Mouse (Mus musculus) megakaryocyte, embryonic 14.5 days (primary cell): Measurements from ENCODE around the gene Lcn10. TPM values are rescaled to one million over a fixed set of nuclear protein-coding genes. Genes with fewer than 3 reads are reported as not detected.
"Not testable (repeated sequence)": the region's sequence is repeated elsewhere in the genome, so short reads cannot be mapped to it uniquely, and the experiment has no call there.

ENCODE experiments used
- H3K27me3 ChIP-seq: replicated peaks from 2 replicates; pipeline ENCODE3; 2012; ENCODE audit warnings: inconsistent platforms
- H3K36me3 ChIP-seq: replicated peaks from 2 replicates; pipeline ENCODE3; 2012; ENCODE audit warnings: low read length, inconsistent platforms, mixed read lengths
- H3K4me1 ChIP-seq: 2 replicates; pipeline ENCODE4 v1.6.1; 2012; ENCODE audit warnings: inconsistent platforms
- H3K4me3 ChIP-seq: replicated peaks from 2 replicates; pipeline ENCODE3; 2012; ENCODE audit warnings: moderate library complexity, mild to moderate bottlenecking, inconsistent platforms
- H3K9me3 ChIP-seq: 2 replicates; pipeline ENCODE4 v1.6.1; 2012; ENCODE audit warnings: inconsistent platforms
- FLI1 ChIP-seq: IDR thresholded peaks from 2 replicates; pipeline ENCODE4 v1.6.1; 2012; ENCODE audit warnings: low read length, inconsistent platforms, mixed read lengths
- GATA1 ChIP-seq: IDR thresholded peaks from 3 replicates; pipeline ENCODE4 v1.6.1; 2012; ENCODE audit warnings: mixed read lengths, low read length, inconsistent platforms, borderline replicate concordance
- polyA plus RNA-seq: library from polyadenylated mRNA; stranded (reverse); fragments of >175 nt; gene quantifications from 2 replicates; pipeline ENCODE4 v1.2.3, GENCODE M21; 2012; ENCODE audit warnings: low replicate concordance; ENCODE audit not compliant: insufficient read depth

The Lcn10 gene
- polyA plus RNA-seq, 1 experiment: not detected

- Histone ChIP-seq H3K27me3 (peaks cover 71% of the 10 kb centered on the region), H3K36me3 (no peaks in the 10 kb centered on the region)
Observed at GRCm38 (mm10) chr2:25703706-25704105, 21.2 kb downstream of the Lcn10 start.

GRCm38 (mm10) chr2:25706643-25707481, 24.3 kb downstream of the Lcn10 start, which contains the start of gene Bmyc:
Gene Bmyc (plus strand): TSS chr2:25706739.
- no peak for TF ChIP-seq GATA1
- no peak for TF ChIP-seq FLI1
- Histone ChIP-seq H3K4me3 (peak within 1 kb of the TSS; percentile 94), H3K9me3 (no peaks in the 10 kb centered on the region), H3K4me1 (peaks cover 33% of the 10 kb centered on the region), H3K27me3 (peaks cover 57% of the 10 kb centered on the region), H3K36me3 (no peaks in the 10 kb centered on the region)

More at GRCm38 (mm10) chr2:25703706-25704105, 21.2 kb downstream of the Lcn10 start:
- Histone ChIP-seq H3K4me1 (peaks cover 41% of the 10 kb centered on the region), H3K4me3 (no peak overlapping the region), H3K9me3 (no peaks in the 10 kb centered on the region)
- no peak for TF ChIP-seq GATA1
- TF ChIP-seq FLI1: no peak

- no peaks in the 10 kb centered on the region for H3K36me3 ChIP-seq
- TF ChIP-seq GATA1: no peak
- TF ChIP-seq FLI1: no peak
- peaks cover 23% of the 10 kb centered on the region for H3K4me1 ChIP-seq
- no peak overlapping the region for H3K4me3 ChIP-seq
- no peaks in the 10 kb centered on the region for H3K9me3 ChIP-seq
- H3K27me3 ChIP-seq: peaks cover 46% of the 10 kb centered on the region
Observed at GRCm38 (mm10) chr2:25708121-25708520, 25.6 kb downstream of the Lcn10 start.

DNA sequence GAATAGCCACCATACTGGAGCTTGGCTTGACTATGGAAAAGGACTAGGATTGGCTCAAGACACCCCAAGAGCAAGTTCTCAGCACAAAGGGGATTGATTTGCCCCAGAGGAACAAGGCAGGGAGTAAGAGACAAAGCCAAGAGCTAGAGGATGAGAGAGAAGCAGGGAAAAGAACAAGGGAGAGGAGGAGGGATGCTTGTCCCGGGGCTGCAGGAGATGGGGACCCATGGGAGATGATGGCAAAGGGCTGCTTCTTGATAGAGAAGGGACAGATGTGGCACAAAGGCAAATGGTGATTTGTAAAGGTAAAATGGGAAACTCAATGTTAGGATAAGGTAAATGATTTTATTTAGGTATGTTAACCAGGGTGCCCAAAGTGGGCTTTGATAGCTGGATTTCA, 26.5 kb downstream of the Lcn10 start:
- not testable (repeated sequence) for H3K4me3 ChIP-seq, H3K36me3 ChIP-seq, H3K9me3 ChIP-seq
- Histone ChIP-seq H3K4me1 (peaks cover 17% of the 10 kb centered on the region), H3K27me3 (peaks cover 37% of the 10 kb centered on the region)

DNA sequence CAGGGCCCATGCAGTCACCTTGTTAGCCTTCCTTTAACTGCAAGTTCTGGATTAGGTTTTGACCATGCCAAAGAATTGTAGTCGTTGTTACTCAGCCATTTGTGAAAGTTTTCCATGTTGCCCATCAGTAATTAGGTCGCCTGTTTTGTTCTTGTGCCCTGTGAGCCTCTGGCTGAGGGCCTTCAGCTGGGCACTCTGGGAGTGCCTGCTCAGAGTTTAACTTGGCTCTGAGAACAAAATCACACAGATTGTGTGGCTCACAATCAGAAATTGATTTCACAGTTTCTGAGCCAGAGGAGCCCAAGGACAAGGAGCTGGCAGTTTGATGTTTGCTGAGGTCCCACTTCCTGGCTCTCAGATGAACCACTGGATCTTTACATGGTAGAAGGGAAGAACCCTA, 27.3 kb downstream of the Lcn10 start:
- H3K36me3 ChIP-seq, H3K4me3 ChIP-seq, H3K9me3 ChIP-seq: not testable (repeated sequence)
- Histone ChIP-seq H3K27me3 (peaks cover 36% of the 10 kb centered on the region), H3K4me1 (peaks cover 17% of the 10 kb centered on the region)

GRCm38 (mm10) chr2:25711641-25712040, 29.1 kb downstream of the Lcn10 start:
- H3K36me3 ChIP-seq, H3K9me3 ChIP-seq, H3K4me3 ChIP-seq: not testable (repeated sequence)
- Histone ChIP-seq H3K4me1 (peaks cover 13% of the 10 kb centered on the region), H3K27me3 (peaks cover 29% of the 10 kb centered on the region)

GRCm38 (mm10) chr2:25717222-25717621, 34.7 kb downstream of the Lcn10 start:
- Histone ChIP-seq H3K9me3 (peaks cover 4% of the 10 kb centered on the region; the same call in 1 of the 2 replicates), H3K36me3 (no peaks in the 10 kb centered on the region), H3K4me1 (no peaks in the 10 kb centered on the region), H3K4me3 (no peak overlapping the region), H3K27me3 (peaks cover 16% of the 10 kb centered on the region)
- TF ChIP-seq FLI1 (no peak), GATA1 (no peak)

GRCm38 (mm10) chr2:25733199-25733930, 50.8 kb downstream of the Lcn10 start:
- H3K36me3 ChIP-seq: no peaks in the 10 kb centered on the region
- no peak overlapping the region for H3K4me3 ChIP-seq
- TF ChIP-seq GATA1 (no peak), FLI1 (no peak)
- peaks cover 13% of the 10 kb centered on the region for H3K9me3 ChIP-seq
- no peaks in the 10 kb centered on the region for H3K4me1 ChIP-seq
- peaks cover 26% of the 10 kb centered on the region for H3K27me3 ChIP-seq

Other genes starting within 250 kb of the Lcn10 start
- gene Clic3, start 225.9 kb upstream of the Lcn10 start, polyA plus RNA-seq: not detected in 2 replicates
- gene Paxx, start 221.6 kb upstream of the Lcn10 start, polyA plus RNA-seq: 51.1 and 52.3 TPM in 2 replicates
- gene Ptgds, start 212.7 kb upstream of the Lcn10 start, polyA plus RNA-seq: not detected in 2 replicates
- not detected in 2 replicates for gene Lcn12, start 188.8 kb upstream of the Lcn10 start, polyA plus RNA-seq
- gene Fbxw5, start 182.0 kb upstream of the Lcn10 start, polyA plus RNA-seq: 46.2 and 91.1 TPM in 2 replicates
- gene C8g, start 181.0 kb upstream of the Lcn10 start, polyA plus RNA-seq: 0.43 TPM in 1 of 2 replicates, not detected in the other
- gene Traf2, start 135.8 kb upstream of the Lcn10 start, polyA plus RNA-seq: 0.78 and 7.0 TPM in 2 replicates
- 316 and 1,404 TPM in 2 replicates for gene Edf1, start 124.9 kb upstream of the Lcn10 start, polyA plus RNA-seq
- gene Mamdc4, start 107.9 kb upstream of the Lcn10 start, polyA plus RNA-seq: 0.75 TPM in 1 of 2 replicates, not detected in the other
- 4.7 TPM in 1 of 2 replicates, not detected in the other for gene Phpt1, start 107.5 kb upstream of the Lcn10 start, polyA plus RNA-seq
- gene Ajm1, start 101.0 kb upstream of the Lcn10 start, polyA plus RNA-seq: 0.44 and 0.85 TPM in 2 replicates
- gene Rabl6, start 74.2 kb upstream of the Lcn10 start, polyA plus RNA-seq: 36.6 and 58.2 TPM in 2 replicates
- 0.15 TPM in 1 of 2 replicates, not detected in the other for gene Ccdc183, start 65.0 kb upstream of the Lcn10 start, polyA plus RNA-seq
- 0.94 TPM in 1 of 2 replicates, not detected in the other for gene Tmem141, start 60.7 kb upstream of the Lcn10 start, polyA plus RNA-seq
- gene Fcna, start 54.7 kb upstream of the Lcn10 start, polyA plus RNA-seq: 0.49 TPM in 1 of 2 replicates, not detected in the other
- not detected in 2 replicates for gene Lcn8, start 29.6 kb upstream of the Lcn10 start, polyA plus RNA-seq
- gene Lcn5, start 24.8 kb upstream of the Lcn10 start, polyA plus RNA-seq: not detected in 2 replicates
- not detected in 2 replicates for gene Lcn6, start 5.9 kb upstream of the Lcn10 start, polyA plus RNA-seq
- gene Obp2a, start 17.3 kb downstream of the Lcn10 start, polyA plus RNA-seq: not detected in 2 replicates
- 55.7 and 68.2 TPM in 2 replicates for gene Bmyc, start 24.0 kb downstream of the Lcn10 start, polyA plus RNA-seq
- not detected in 2 replicates for gene Obp2b, start 54.3 kb downstream of the Lcn10 start, polyA plus RNA-seq
- not detected in 2 replicates for gene Lcn3, start 82.8 kb downstream of the Lcn10 start, polyA plus RNA-seq
- gene Lcn11, start 94.3 kb downstream of the Lcn10 start, polyA plus RNA-seq: not detected in 2 replicates
- not detected in 2 replicates for gene Gm13539, start 99.5 kb downstream of the Lcn10 start, polyA plus RNA-seq
- not detected in 2 replicates for gene Glt6d1, start 133.1 kb downstream of the Lcn10 start, polyA plus RNA-seq
- gene Lcn9, start 140.4 kb downstream of the Lcn10 start, polyA plus RNA-seq: not detected in 2 replicates
- gene Sohlh1, start 164.5 kb downstream of the Lcn10 start, polyA plus RNA-seq: not detected in 2 replicates
- gene Kcnt1, start 181.0 kb downstream of the Lcn10 start, polyA plus RNA-seq: not detected in 2 replicates